Mouse (Mus musculus): ENCODE data around the gene Inhbc.

DNA sequence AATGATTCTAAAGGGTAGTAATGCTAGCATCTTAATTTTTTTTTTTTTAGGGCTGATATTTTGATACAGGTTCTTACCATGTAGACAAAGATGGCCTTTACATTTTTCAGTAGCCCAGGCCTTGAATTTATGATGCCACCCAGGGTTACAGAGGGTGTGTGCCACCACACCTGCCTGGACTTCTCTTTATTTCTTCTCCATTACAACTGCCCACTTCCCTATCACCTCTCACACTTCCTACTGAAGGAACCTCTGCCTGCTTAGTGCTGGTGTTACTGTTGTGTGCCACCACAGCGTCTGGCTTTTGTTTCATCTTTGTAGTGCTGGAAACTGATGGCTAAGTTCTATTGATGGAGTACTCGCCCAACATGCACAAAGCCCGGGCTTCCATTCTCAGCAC is 9.5 kb downstream of the Inhbc start:
- no peak for TF ChIP-seq POLR2A (IDR thresholded peaks at IDR 0.05; ENCODE audit: borderline replicate concordance, extremely low read depth, insufficient read depth, insufficient read length, poor library complexity, severe bottlenecking)
- no peak for TF ChIP-seq CTCF (IDR thresholded peaks at IDR 0.05; ENCODE audit: borderline replicate concordance, extremely low read depth, insufficient read depth, insufficient read length)
